Mouse (Mus musculus) 416B (cell line): Measurements from ENCODE around the gene Slfn8.
"Not testable (repeated sequence)": the region's sequence is repeated elsewhere in the genome, so short reads cannot be mapped to it uniquely, and the experiment has no call there.

ENCODE experiments used
- DNase-seq: peaks from one replicate; pipeline ENCODE4 v3.0.0; 2011; ENCODE audit warnings: low read depth

Slfn8 gene

GRCm38 (mm10) chr11:82991469-82992166 is 29.0 kb downstream of the Slfn8 start, which contains the start of gene Slfn9:
Gene Slfn9 (minus strand): TSS chr11:82991830.
- peak; percentile 79 for DNase-seq

GRCm38 (mm10) chr11:82990612-82991385 is 29.8 kb downstream of the Slfn8 start:
- DNase-seq, result peak; percentile 62

DNA sequence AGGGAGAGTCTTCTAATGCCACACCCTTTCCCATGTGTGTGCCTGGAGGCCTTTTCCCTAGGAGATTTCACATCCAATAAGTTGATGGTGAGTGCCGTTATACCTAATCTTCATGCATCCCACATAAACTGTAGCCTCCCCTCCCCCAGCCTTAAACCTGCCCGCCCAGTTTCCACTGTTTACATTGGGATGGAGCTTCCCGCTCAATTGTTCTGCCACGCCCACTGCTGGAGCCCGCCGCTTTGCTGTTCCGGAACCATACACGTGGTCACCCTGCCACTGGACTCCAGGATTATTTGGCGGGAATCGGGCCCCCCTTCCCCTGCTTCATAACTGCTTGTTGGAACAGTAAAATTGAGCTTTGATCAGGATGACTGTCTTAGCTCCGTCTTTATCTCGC is 31.3 kb downstream of the Slfn8 start:
- no peak for DNase-seq

DNA sequence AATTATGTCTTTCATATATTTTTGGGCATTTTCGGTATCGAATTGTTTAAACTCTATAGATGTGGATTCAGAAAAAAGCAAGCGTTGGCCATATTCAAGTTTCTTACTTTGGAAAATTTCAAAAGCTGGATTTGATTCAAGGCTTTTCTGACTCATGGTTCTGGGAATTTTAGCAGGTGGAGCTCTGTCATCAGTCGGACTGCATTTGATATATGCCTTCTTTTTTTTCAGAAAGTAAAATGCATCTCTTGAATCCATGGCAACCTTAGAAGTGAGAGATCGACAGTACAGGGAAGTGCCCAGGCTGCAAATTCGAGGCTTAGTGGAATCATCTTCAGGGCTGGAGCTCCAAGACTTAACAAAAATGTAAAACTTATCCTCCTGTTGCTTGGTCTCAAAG is 33.0 kb downstream of the Slfn8 start:
- no peak for DNase-seq

DNA sequence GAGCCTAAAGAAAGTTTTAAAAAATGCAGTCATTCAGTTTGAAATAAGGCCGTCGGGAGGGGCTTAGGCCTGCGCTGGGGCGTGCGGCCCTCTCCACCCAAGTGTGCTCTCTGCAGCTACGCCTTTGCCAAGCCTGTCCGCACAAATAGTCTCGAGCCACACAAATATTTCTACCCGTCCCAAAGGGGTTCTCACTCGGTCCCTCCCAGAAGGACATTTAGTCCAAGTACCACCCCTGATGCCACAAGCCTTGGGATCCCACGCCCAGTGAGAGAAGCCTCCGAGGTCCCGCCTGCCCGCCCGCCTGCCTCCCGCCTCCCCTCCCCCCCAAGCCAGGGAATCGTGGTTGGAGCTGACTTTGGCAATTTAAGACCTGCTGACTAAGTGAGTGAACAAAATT is 37.4 kb downstream of the Slfn8 start:
- DNase-seq, result no peak

- DNase-seq, result not testable (repeated sequence)
These were observed 38.2 kb downstream of the Slfn8 start for GRCm38 (mm10) chr11:82982409-82982808.

DNA sequence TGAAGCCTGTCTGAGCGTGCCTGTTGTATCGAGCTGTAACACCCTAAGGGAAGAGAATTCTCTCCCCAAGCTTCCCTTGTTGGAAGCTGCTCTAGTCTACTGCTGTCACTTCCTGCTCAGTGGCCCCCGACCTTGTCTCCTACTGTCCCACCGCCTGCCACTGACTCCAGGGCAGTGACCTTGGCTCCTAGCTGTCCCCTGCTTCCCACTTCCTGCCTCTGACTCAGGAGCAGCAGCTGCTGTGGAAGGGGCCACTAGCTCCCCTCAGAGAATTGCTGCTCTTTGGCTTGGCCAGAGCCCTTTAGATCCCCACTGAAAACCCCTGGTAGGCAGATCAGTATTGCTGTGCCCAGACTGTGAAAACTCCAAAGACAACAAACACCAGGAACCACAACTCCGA is 46.7 kb downstream of the Slfn8 start:
- peak; percentile 56 for DNase-seq

DNA sequence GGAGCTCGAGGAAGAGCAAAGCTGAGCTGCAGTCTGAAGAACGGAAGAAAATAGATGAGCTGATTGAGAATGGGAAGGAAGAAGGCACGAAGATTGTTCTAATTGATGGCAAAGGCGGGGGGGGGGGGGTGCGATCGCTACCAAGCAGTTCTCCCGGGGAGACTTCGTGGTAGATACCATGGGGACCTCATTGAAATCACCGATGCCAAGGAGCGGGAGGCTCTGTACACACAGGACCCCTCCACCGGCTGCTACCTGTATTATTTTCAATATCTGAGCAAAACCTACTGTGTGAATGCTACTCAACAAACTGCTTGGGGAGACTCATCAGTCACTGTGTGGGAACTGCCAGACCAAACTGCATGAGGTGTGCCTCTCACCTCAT is 49.0 kb downstream of the Slfn8 start:
- DNase-seq, result no peak

GRCm38 (mm10) chr11:82970712-82971589 is 49.7 kb downstream of the Slfn8 start:
- DNase-seq, result no peak

- no peak for DNase-seq
These were observed 58.4 kb downstream of the Slfn8 start for GRCm38 (mm10) chr11:82962215-82962614.

- no peak for DNase-seq
These were observed 58.9 kb downstream of the Slfn8 start for GRCm38 (mm10) chr11:82961743-82962142.

- peak; percentile 70 for DNase-seq
These were observed 61.0 kb downstream of the Slfn8 start for GRCm38 (mm10) chr11:82959613-82960012.

DNA sequence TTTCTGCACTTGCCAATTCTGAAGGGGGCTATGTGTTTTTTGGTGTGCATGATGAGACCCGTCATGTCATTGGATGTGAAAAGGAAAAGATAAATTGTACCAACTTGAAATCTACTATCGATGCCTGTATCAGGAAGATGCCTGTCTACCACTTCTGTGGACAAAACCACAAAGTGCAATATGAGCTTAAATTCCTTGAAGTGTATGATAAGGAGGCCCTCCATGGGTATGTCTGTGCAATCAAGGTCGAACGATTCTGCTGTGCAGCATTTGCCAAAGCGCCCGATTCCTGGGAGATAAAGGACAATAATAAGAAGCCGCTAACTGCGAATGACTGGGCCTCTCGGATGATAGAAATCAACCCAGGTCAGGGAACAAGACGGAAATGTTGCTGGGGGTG is 63.7 kb downstream of the Slfn8 start:
- peak; percentile 45 for DNase-seq

DNA sequence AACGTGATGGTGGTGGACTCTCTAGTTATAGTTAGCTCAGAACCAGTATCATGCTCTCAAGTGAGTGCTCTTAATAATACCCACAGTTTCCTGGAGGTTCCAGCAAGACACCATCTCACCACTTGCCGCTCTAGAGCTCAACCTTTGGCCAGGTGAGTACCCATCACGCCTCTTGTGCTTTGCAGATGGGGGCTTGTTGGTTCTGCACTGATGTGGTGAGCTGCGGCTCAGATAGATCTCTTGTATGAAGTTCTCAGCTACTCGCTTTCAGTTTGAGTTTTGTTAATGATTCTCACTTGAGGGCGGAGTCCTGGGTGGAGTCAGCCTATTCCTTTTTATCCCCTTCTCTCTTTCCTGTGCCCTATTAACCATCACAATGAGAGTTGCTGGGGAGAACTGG is 66.0 kb downstream of the Slfn8 start:
- DNase-seq, result no peak

DNA sequence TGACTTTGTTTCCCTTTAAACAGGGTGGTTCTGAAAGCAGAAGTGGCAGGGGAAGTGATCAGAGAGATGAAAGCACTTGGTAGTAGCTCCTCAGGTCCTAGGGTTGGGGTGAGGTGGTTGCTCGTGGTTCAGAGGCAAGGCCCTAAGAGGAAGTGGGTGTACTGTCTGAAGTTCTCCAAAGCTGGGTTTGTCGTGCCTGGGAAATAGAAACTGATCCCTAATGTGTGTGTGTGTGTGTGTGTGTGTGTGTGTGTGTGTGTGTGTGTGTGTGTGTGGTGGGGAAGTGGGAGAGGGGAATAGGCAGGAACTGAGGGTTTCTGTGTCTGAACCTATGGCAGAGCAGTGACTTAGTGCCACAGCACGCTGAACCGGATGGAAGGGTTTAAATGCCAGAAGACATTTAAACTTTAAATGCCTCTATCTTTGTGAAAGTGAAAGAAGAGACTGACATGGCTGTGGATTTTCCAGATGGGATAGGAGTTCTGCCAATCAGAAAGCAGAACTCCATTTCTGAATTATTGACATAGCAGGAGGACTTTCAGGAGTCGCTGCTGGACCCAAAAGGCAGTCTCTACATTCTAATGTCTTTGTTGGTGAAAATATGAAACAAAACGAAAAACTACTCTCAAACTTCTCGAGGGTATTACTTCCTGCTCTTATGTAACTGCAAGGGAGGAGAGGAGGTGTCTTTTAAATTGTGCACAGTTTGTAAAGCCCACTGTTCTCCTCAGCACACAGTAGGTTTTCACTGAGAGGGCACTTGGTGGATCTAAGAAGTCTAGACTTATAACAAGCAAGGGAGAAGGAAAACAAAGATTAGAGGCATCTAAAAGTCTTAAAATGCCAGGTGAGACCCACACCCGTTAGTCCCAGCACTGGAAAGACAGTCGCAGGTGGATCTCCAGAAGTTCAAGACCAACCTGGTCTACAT is 67.7 kb downstream of the Slfn8 start:
- peak; percentile 90 for DNase-seq
